Mouse (Mus musculus): ENCODE data around the gene Unc119.

DNA sequence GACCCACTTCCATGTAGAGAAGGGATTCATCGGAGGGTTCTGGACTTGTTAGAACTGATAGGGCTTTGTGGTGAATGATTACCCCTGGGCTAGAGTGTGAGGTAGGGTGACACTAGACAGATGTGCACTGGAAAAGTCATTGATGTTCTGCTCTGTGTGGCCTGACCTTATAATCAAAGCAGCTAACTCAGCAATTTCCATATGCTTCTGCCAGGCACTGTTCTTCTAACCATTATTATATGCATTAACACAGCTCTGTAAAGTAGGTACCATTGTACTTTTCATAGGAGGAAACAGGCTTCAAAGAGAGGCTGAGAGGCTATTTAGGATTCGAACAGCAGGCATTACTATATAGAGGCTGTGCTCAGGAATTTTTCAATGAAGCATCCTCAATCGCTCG, 16.1 kb upstream of the Unc119 start:
- TF ChIP-seq CTCF (IDR thresholded peaks at IDR 0.05; ENCODE audit: insufficient read depth, low read length), result no peak
- TF ChIP-seq POLR2A (IDR thresholded peaks at IDR 0.05; ENCODE audit: borderline replicate concordance, extremely low read depth, low read depth, low read length), result no peak

Measured in lung, adult 2 months (tissue).